Mouse (Mus musculus) v-Abl transformed pro-B cells (cell line): ENCODE results near the gene Cd209e.
"Not testable (repeated sequence)": the region's sequence is repeated elsewhere in the genome, so short reads cannot be mapped to it uniquely, and the experiment has no call there.

Source experiments
- in situ Hi-C, 2 experiments: fragments of 400-800 bp; cut with MboI; formaldehyde crosslinking; loops; one replicate each; pipeline ENCODE4 v1.15.1; 2025; ENCODE audit not compliant: unreplicated experiment in 2 of 2

Cd209e gene

GRCm38 (mm10) chr8:3854209-3854608 is at the start of gene Cd209e:
Cd209e (minus strand) TSS chr8:3854309.
- in situ Hi-C loops: no loop called here

- in situ Hi-C loops: no loop called here
Observed at GRCm38 (mm10) chr8:3878455-3878854, 24.3 kb upstream of the Cd209e start, which contains the start of gene Cd209d. Cd209d (minus strand) TSS chr8:3878555.

GRCm38 (mm10) chr8:3876121-3876520 is 22.0 kb upstream of the Cd209e start:
- in situ Hi-C loops: no loop called here

- in situ Hi-C loops: not testable (repeated sequence)
Observed at GRCm38 (mm10) chr8:3862736-3863135, 8.6 kb upstream of the Cd209e start.

GRCm38 (mm10) chr8:3803091-3803490 is 51.0 kb downstream of the Cd209e start:
- in situ Hi-C loops: no loop called here
